Mouse (Mus musculus) olfactory bulb, adult 2 months (tissue): ENCODE measurements around the gene Tmem56. TPM values are rescaled to one million over a fixed set of nuclear protein-coding genes. Genes with fewer than 3 reads are reported as not detected.

Source experiments
- H3K27ac ChIP-seq: fragments of 200-500 bp; 2 replicates; pipeline ENCODE4 v1.5.1; 2012; ENCODE audit warnings: low read depth, low read length; ENCODE audit not compliant: insufficient read depth
- H3K4me1 ChIP-seq: fragments of 200-500 bp; 2 replicates; pipeline ENCODE4 v1.6.1; 2012; ENCODE audit warnings: low read length; ENCODE audit not compliant: control insufficient read depth, insufficient read depth
- H3K4me3 ChIP-seq: fragments of 200-500 bp; 2 replicates; pipeline ENCODE4 v1.5.1; 2012; ENCODE audit warnings: mild to moderate bottlenecking, low read depth, low read length, moderate library complexity; ENCODE audit not compliant: insufficient read depth
- CTCF ChIP-seq: fragments of 200-500 bp; IDR thresholded peaks from 2 replicates; pipeline ENCODE4 v1.5.1; 2012; ENCODE audit warnings: low read depth, mild to moderate bottlenecking, low read length, moderate library complexity; ENCODE audit not compliant: insufficient read depth
- POLR2A ChIP-seq: fragments of 200-500 bp; IDR thresholded peaks from 2 replicates; pipeline ENCODE4 v1.6.1; 2012; ENCODE audit warnings: mild to moderate bottlenecking, low read depth, low read length, moderate library complexity; ENCODE audit not compliant: insufficient read depth
- WGBS: fragments of 180-500 bp; shearing (Covaris S2); methylation state at CpG from one replicate; pipeline ENCODE4 v1.1.7; 2018; 5-methylcytosine and 5-hydroxymethylcytosine counted together
- polyA plus RNA-seq: library from polyadenylated mRNA; stranded (reverse); fragments of >200 nt; gene quantifications from 2 replicates; pipeline ENCODE4 v1.2.4, GENCODE M21; 2012; ENCODE audit warnings: low replicate concordance; ENCODE audit not compliant: missing spikeins, insufficient read depth, insufficient read length

Tmem56 gene
- polyA plus RNA-seq, 1 experiment, result not detected

DNA sequence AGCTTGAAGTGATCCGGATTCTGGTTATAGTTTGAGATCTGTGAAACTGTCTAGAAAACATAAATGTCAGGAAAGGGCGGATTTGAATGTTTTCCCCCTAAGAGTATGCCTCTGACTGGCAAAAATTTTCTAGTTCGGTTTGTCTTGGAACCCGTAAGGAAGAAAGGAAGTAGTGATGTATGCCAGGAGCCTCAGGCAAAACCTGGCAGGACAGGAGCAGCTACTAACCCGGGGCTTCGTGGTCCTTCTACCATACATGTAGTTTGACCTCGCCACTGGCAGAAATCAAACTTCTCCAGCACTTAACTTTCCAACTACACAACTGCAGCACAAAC is 8.3 kb upstream of the Tmem56 start:
- 3% methylated on average over 7 of the region's 7 CpGs for WGBS
- H3K27ac ChIP-seq, result peak overlapping the region; percentile 63
- TF ChIP-seq POLR2A, result no peak
- no peak for TF ChIP-seq CTCF

DNA sequence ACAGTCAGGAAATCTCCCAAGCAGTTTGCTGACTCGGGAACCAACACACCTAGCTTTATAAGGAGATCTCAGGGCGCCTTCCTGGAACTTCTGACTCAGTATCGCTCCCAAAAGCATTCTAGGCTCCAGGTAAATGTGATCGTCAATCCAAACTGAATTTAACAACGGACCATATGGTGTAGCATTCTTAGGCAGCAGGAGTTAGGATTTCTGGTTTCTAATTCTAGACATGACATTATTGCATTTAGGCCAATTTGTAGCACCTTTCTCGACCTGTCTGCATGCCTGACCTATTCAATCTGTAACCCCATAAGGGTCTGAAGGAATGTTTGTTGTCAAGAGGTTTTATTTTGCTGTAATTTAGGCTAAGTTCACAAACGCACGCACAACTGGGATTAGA is 7.8 kb upstream of the Tmem56 start:
- WGBS, result 70% methylated on average over 8 of the region's 8 CpGs
- no peak overlapping the region for H3K27ac ChIP-seq
- TF ChIP-seq CTCF, result no peak
- no peak for TF ChIP-seq POLR2A
- no peaks in the 10 kb centered on the region for H3K4me1 ChIP-seq
- H3K4me3 ChIP-seq, result no peak overlapping the region

More for the DNA sequence above, 8.3 kb upstream of the Tmem56 start:
- Histone ChIP-seq H3K4me3 (peak overlapping the region; percentile 91), H3K4me1 (no peaks in the 10 kb centered on the region)

DNA sequence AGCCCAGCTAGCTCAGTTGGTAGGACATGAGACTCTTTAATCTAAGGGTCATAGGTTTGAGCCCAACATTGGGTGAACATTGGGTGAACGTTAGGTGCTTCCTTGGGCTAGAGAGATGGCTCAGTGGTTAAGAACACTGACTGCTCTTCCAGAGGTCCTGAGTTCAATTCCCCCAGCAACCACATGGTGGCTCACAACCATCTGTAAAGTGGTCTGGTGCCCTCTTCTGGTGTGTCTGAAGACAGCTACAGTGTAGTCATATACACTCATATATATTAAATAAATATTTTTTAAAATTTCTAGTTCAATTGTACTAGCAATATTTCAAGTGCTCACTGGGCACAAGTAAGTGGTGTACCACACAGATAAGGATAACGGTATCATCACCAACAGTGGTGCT is 4.3 kb upstream of the Tmem56 start:
- Histone ChIP-seq H3K4me1 (no peaks in the 10 kb centered on the region), H3K27ac (no peak overlapping the region), H3K4me3 (no peak overlapping the region)
- 100% methylated on average over 2 of the region's 2 CpGs for WGBS
- no peak for TF ChIP-seq POLR2A

DNA sequence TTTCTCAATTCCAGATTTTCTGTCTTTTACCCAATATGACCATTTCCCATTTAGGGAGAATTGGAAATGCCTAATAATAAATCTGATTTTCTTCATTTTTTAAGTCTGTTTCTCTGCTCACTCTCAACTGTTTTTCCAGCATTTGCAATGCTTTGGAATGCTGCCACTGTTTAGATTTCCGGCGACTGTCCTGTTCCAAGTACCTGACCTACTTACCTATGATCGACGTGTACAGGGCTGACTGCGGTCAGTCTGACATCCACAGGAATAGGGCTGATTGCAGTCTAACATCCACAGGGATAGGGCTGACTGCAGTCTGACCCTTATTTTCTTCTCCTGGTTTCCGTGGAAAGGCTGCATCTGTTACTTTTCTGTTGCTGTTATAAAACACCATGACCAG is 2.3 kb upstream of the Tmem56 start:
- WGBS, result 92% methylated on average over 6 of the region's 6 CpGs
- Histone ChIP-seq H3K4me1 (no peaks in the 10 kb centered on the region), H3K27ac (no peak overlapping the region), H3K4me3 (no peak overlapping the region)
- TF ChIP-seq POLR2A (no peak), CTCF (no peak)

DNA sequence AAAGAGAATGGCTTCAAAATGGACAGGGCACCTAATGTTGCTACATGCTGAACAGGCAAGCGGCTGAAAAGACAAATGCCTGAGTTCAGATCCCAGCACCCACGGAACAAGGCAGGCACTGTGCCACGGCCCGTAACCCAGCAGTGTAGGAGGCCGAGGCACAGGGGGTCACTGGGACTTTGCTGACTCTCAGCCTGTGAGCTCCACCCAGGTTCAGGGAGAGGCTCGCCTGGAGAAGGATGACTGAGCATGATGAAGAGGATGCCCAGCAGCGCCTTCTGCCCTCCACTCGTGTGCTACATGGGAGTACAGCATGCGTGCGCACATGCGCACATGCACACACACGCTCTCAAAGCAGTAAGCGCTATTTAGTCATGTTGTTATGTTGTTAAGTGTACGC is 3.2 kb downstream of the Tmem56 start:
- WGBS, result 91% methylated on average over 14 of the region's 14 CpGs
- H3K27ac ChIP-seq, result no peak overlapping the region
- H3K4me3 ChIP-seq, result no peak overlapping the region
- TF ChIP-seq POLR2A (no peak), CTCF (no peak)
- H3K4me1 ChIP-seq, result no peaks in the 10 kb centered on the region

DNA sequence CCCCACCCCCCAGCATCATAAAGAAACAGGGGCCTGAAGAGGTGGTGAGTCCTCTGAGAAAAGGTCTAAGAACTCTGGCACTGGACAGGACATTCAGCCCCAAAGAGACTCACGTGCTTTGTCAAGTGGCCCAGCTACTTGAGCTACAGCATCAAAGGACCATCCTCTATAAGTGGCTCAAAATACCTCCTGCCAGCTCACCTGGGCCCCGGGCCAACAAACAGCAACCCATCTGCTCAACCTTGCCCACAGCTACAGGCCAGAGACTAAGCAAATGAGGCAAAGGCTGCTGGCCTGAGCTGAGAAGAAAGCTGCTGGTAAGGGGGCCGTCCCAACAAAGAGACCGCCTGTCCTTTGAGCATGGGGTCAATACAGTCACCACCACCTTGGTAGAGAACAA is 5.3 kb downstream of the Tmem56 start:
- TF ChIP-seq CTCF, result no peak
- no peak for TF ChIP-seq POLR2A
- H3K4me3 ChIP-seq, result no peak overlapping the region
- H3K4me1 ChIP-seq, result no peaks in the 10 kb centered on the region
- H3K27ac ChIP-seq, result no peak overlapping the region
- WGBS, result 90% methylated on average over 4 of the region's 4 CpGs

DNA sequence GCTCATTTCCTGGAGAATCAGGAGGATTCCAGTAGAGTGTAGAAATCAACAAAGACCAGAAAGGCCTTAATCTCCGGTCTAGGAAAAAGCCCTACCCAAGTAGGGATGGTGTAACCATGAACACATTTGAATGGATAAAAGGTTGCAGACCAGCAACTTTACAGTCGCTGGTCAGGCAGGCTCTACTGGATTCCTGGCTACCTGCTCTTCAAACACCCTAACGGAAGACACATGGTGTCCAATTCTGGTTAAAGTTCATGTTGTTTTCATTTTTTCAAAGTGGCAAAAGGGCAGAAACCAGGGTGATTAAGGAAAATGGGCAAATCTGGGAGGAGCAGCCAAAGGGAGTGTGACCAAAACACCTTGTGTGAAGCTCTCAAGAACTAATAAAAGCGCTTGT is 5.9 kb downstream of the Tmem56 start:
- no peak overlapping the region for H3K27ac ChIP-seq
- no peaks in the 10 kb centered on the region for H3K4me1 ChIP-seq
- WGBS, result 91% methylated on average over 4 of the region's 4 CpGs
- H3K4me3 ChIP-seq, result no peak overlapping the region
- TF ChIP-seq CTCF (no peak), POLR2A (no peak)

DNA sequence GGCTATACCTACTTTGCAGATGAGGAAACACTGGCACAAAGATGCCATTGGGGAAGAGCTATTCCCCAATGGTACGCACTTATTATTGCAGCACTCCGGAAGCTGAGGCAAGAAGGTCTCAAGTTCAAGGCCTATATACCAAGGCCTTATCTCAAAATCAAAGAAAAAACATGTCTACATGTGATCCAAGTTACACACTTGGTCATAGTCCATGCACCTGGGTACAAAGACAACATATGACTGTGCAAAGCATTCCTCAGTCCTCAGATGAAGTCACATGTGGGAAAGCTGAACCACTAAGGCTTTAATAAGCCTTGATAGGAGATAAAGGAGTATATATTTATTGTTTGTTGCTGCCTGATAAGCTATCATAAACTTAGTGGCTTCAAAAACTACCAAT is 8.9 kb downstream of the Tmem56 start:
- 95% methylated on average over 2 of the region's 2 CpGs for WGBS
- TF ChIP-seq CTCF (no peak), POLR2A (no peak)
- H3K4me1 ChIP-seq, result no peaks in the 10 kb centered on the region
- no peak overlapping the region for H3K27ac ChIP-seq
- H3K4me3 ChIP-seq, result no peak overlapping the region

DNA sequence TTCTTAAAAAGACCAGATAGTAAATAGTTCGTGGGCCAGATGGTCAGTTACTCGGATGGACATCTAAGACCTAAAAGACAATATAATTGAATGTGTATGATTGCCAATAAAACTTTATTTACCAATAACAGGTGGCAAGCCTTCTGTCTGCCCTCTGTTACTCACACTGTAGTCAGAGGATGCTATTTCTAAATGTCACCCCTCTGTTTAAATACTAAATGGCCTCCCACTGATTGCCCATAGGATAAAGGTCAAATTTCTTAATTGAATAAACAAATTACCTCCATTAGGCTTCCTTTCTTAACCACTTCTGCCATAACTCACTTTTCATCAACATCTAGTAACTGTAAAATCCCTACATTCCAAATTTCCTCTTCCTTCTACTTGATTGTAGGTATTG is 10.3 kb downstream of the Tmem56 start:
- Histone ChIP-seq H3K27ac (no peak overlapping the region), H3K4me3 (no peak overlapping the region), H3K4me1 (no peaks in the 10 kb centered on the region)
- no peak for TF ChIP-seq CTCF
- no peak for TF ChIP-seq POLR2A
- WGBS, result 78% methylated on average over 2 of the region's 2 CpGs

DNA sequence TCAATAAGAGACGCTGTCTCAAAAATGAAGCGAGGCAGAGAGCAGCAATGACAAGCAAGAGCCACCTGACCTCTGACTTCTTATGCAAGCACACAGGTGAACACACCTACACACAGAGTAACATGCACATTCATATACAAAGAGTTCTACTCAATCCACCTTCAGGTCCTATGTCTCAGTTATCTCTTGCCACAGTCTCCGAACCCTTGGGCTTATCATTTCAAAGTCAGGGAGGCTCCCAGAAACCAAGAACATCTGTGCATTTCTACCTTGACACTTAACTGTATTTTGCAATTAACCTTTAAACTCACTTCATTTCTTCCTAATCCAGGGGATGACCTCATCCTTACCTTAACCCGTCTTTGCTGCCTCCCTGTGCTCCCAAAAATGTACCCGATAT is 15.6 kb downstream of the Tmem56 start:
- H3K4me1 ChIP-seq, result 0 out of 2 replicates have a peak, but pooled peaks cover 5% of the 10 kb centered on the region
- H3K4me3 ChIP-seq, result no peak overlapping the region
- TF ChIP-seq POLR2A (no peak), CTCF (no peak)
- no peak overlapping the region for H3K27ac ChIP-seq
- 93% methylated on average over 5 of the region's 5 CpGs for WGBS
